Comparison of ENCODE assay signal across 33 mouse cellular contexts in genomic region chr14:55845506-55846294, GRCm38 (mm10). TPM values are rescaled to one million over a fixed set of nuclear protein-coding genes. Genes with fewer than 3 reads are reported as not detected.
DNase-seq lines count a peak whose midpoint lies in the region; ATAC-seq and TF ChIP-seq lines count a peak whose summit lies in the region.
"Had no signal": no experiment of that assay in that cellular context is flagged by ENCODE, and none has a peak within 500 bp of the region (broad histone marks: within the 10 kb centered on the region; RNA-seq: fewer than 3 reads in every experiment).

No protein-coding gene starts in this region.

- H3K9ac ChIP-seq in heart, embryonic 11.5 days (ENCODE audit: low read depth, low read length), result no peak overlapping the region
- no peak overlapping the region for H3K9ac ChIP-seq in kidney, embryonic 16.5 days (replicated peaks; ENCODE audit: low read length)
- no peak overlapping the region for H3K9ac ChIP-seq in liver, embryonic 16.5 days (ENCODE audit: low read depth, low read length)
- no peak overlapping the region for H3K9ac ChIP-seq in midbrain, postnatal 0 days (replicated peaks; ENCODE audit: low read length, poor library complexity, severe bottlenecking)
- H3K9ac ChIP-seq: embryonic facial prominence, embryonic 12.5 days; heart, embryonic 12.5 days; hindbrain, embryonic 14.5 days; midbrain, embryonic 13.5 days; neural tube, embryonic 15.5 days had no signal

- no peak for DNase-seq in heart, embryonic 10.5 days (ENCODE audit: low spot score)
- no peak for DNase-seq in kidney, postnatal 10 days
- peak; percentile 70 for DNase-seq in kidney, postnatal 14 days
- DNase-seq in midbrain, postnatal 0 days (ENCODE audit: low spot score), result no peak
- DNase-seq: adrenal gland, adult 8-10 months; cerebellum, adult 8-10 months; cerebellum, postnatal 36 days; embryo, embryonic 11 days; gastrocnemius, postnatal 14 days; heart, postnatal 10 days; lung, adult 2 months; lung, postnatal 10 days; retina, postnatal 1 day; right cerebral cortex, postnatal 25 days; spleen, adult 18-20 months; thymus, adult 2 months; thymus, postnatal 36 days had no signal

- no peaks in the 10 kb centered on the region for H3K27me3 ChIP-seq in heart, embryonic 10.5 days (ENCODE audit: insufficient read depth, poor library complexity, severe bottlenecking)
- no peaks in the 10 kb centered on the region for H3K27me3 ChIP-seq in heart, embryonic 11.5 days (ENCODE audit: control insufficient read depth, insufficient read depth, low read length)
- no peaks in the 10 kb centered on the region for H3K27me3 ChIP-seq in kidney, embryonic 16.5 days (ENCODE audit: insufficient read depth, low read length)
- no peaks in the 10 kb centered on the region for H3K27me3 ChIP-seq in liver, embryonic 16.5 days (ENCODE audit: control insufficient read depth, insufficient read depth, low read depth, low read length)
- H3K27me3 ChIP-seq in midbrain, postnatal 0 days (ENCODE audit: insufficient read depth, low read length), result no peaks in the 10 kb centered on the region
- H3K27me3 ChIP-seq: CH12.LX; embryonic facial prominence, embryonic 12.5 days; heart, embryonic 12.5 days; midbrain, embryonic 13.5 days; neural tube, embryonic 15.5 days had no signal

- TF ChIP-seq CTCF in midbrain, postnatal 0 days (IDR thresholded peaks at IDR 0.05), result no peak

- H3K27ac ChIP-seq in heart, embryonic 10.5 days, result peak overlapping the region; percentile 16; the same call in 1 of the 2 replicates
- no peak overlapping the region for H3K27ac ChIP-seq in heart, embryonic 11.5 days (ENCODE audit: low read depth, low read length)
- H3K27ac ChIP-seq in kidney, embryonic 16.5 days (ENCODE audit: low read length), result peak overlapping the region; percentile 61
- 0 out of 2 replicates have a peak overlapping the region, but pooled peaks have one; percentile 26 for H3K27ac ChIP-seq in liver, embryonic 16.5 days (ENCODE audit: low read length)
- no peak overlapping the region for H3K27ac ChIP-seq in midbrain, postnatal 0 days (ENCODE audit: low read depth, low read length)
- H3K27ac ChIP-seq: embryonic facial prominence, embryonic 12.5 days; hindbrain, embryonic 14.5 days; macrophage; midbrain, embryonic 13.5 days; neural tube, embryonic 15.5 days had no signal

- WGBS in heart, embryonic 10.5 days, result 58% methylated on average over 9 of the region's 9 CpGs
- WGBS in heart, embryonic 11.5 days (ENCODE audit: insufficient replicate concordance), result 56% methylated on average over 9 of the region's 9 CpGs
- WGBS in kidney, embryonic 16.5 days, result 63% methylated on average over 9 of the region's 9 CpGs
- 64% methylated on average over 9 of the region's 9 CpGs for WGBS in liver, embryonic 16.5 days (ENCODE audit: insufficient replicate concordance)
- 79% methylated on average over 9 of the region's 9 CpGs for WGBS in midbrain, postnatal 0 days

- no peaks in the 10 kb centered on the region for H3K9me3 ChIP-seq in heart, embryonic 10.5 days
- no peaks in the 10 kb centered on the region for H3K9me3 ChIP-seq in heart, embryonic 11.5 days (replicated peaks; ENCODE audit: control insufficient read depth, low read length)
- H3K9me3 ChIP-seq in kidney, embryonic 16.5 days (ENCODE audit: low read length), result no peaks in the 10 kb centered on the region
- H3K9me3 ChIP-seq in liver, embryonic 16.5 days (replicated peaks; ENCODE audit: control insufficient read depth, low read length), result no peaks in the 10 kb centered on the region
- no peaks in the 10 kb centered on the region for H3K9me3 ChIP-seq in midbrain, postnatal 0 days (ENCODE audit: low read length)
- H3K9me3 ChIP-seq: embryonic facial prominence, embryonic 12.5 days; heart, embryonic 12.5 days; midbrain, embryonic 13.5 days; neural tube, embryonic 15.5 days had no signal

- no peak overlapping the region for H3K4me3 ChIP-seq in heart, embryonic 10.5 days
- no peak overlapping the region for H3K4me3 ChIP-seq in heart, embryonic 11.5 days (ENCODE audit: low read depth, low read length)
- no peak overlapping the region for H3K4me3 ChIP-seq in kidney, embryonic 16.5 days (ENCODE audit: low read length)
- H3K4me3 ChIP-seq in liver, embryonic 16.5 days (ENCODE audit: low read depth, low read length), result no peak overlapping the region
- H3K4me3 ChIP-seq in midbrain, postnatal 0 days (ENCODE audit: low read depth, low read length), result no peak overlapping the region
- H3K4me3 ChIP-seq: embryonic facial prominence, embryonic 12.5 days; heart, embryonic 12.5 days; midbrain, embryonic 13.5 days; neural tube, embryonic 15.5 days had no signal

- H3K4me2 ChIP-seq in heart, embryonic 11.5 days, result no peak overlapping the region
- no peak overlapping the region for H3K4me2 ChIP-seq in kidney, embryonic 16.5 days (replicated peaks; ENCODE audit: low read depth, low read length)
- H3K4me2 ChIP-seq in liver, embryonic 16.5 days (ENCODE audit: low read depth, low read length), result no peak overlapping the region
- H3K4me2 ChIP-seq in midbrain, postnatal 0 days (ENCODE audit: low read depth, low read length, poor library complexity, severe bottlenecking), result no peak overlapping the region
- H3K4me2 ChIP-seq: embryonic facial prominence, embryonic 12.5 days; heart, embryonic 12.5 days; hindbrain, embryonic 14.5 days; midbrain, embryonic 13.5 days; neural tube, embryonic 15.5 days had no signal

- no peaks in the 10 kb centered on the region for H3K36me3 ChIP-seq in heart, embryonic 10.5 days
- H3K36me3 ChIP-seq in heart, embryonic 11.5 days (ENCODE audit: control insufficient read depth, insufficient read depth, low read length), result no peaks in the 10 kb centered on the region
- H3K36me3 ChIP-seq in kidney, embryonic 16.5 days (ENCODE audit: insufficient read depth, low read length), result no peaks in the 10 kb centered on the region
- no peaks in the 10 kb centered on the region for H3K36me3 ChIP-seq in liver, embryonic 16.5 days (ENCODE audit: control insufficient read depth, insufficient read depth)
- H3K36me3 ChIP-seq in midbrain, postnatal 0 days (ENCODE audit: insufficient read depth, low read length), result no peaks in the 10 kb centered on the region
- H3K36me3 ChIP-seq: embryonic facial prominence, embryonic 12.5 days; heart, embryonic 12.5 days; midbrain, embryonic 13.5 days; neural tube, embryonic 15.5 days had no signal

- ATAC-seq in heart, embryonic 11.5 days (replicated peaks; ENCODE audit: insufficient number of reproducible peaks, low FRiP score, low TSS enrichment), result no peak
- ATAC-seq in kidney, embryonic 16.5 days (ENCODE audit: low FRiP score, low TSS enrichment), result peak; percentile 80
- peak; percentile 78 for ATAC-seq in liver, embryonic 16.5 days (ENCODE audit: low read depth)
- ATAC-seq in monocyte, adult 5-6 weeks (replicated peaks; ENCODE audit: insufficient number of reproducible peaks, low FRiP score, low TSS enrichment, poor library complexity, severe bottlenecking), result no peak
- no peak for ATAC-seq in midbrain, postnatal 0 days (ENCODE audit: low FRiP score)
- ATAC-seq: activated CD4-positive, CD25-positive, alpha-beta regulatory T cell, adult 4 months; forebrain, embryonic 14.5 days; intestine, postnatal 0 days; midbrain, embryonic 13.5 days had no signal

- peaks cover 16% of the 10 kb centered on the region for H3K4me1 ChIP-seq in heart, embryonic 10.5 days
- H3K4me1 ChIP-seq in heart, embryonic 11.5 days (ENCODE audit: control insufficient read depth, insufficient read depth, low read length), result no peaks in the 10 kb centered on the region
- H3K4me1 ChIP-seq in kidney, embryonic 16.5 days (ENCODE audit: insufficient read depth, low read length), result no peaks in the 10 kb centered on the region
- no peaks in the 10 kb centered on the region for H3K4me1 ChIP-seq in liver, embryonic 16.5 days (ENCODE audit: control insufficient read depth, low read depth, low read length)
- no peaks in the 10 kb centered on the region for H3K4me1 ChIP-seq in midbrain, postnatal 0 days (ENCODE audit: insufficient read depth, low read length)
- H3K4me1 ChIP-seq: midbrain, embryonic 13.5 days; neural tube, embryonic 15.5 days had no signal

RNA-seq across cellular contexts. Expression of gene Nynrin, which starts 8.1 kb away (rescaled TPM):
- 27.1 and 32.7 TPM in 2 replicates for polyA plus RNA-seq in heart, embryonic 10.5 days (2016; fragmentation: Nextera tagmentation; extraction: Ambion mirVana)
- polyA plus RNA-seq in heart, embryonic 11.5 days (2014; fragmentation: Nextera tagmentation; extraction: Ambion mirVana), result 12.5 and 20.3 TPM in 2 replicates
- polyA plus RNA-seq in kidney, embryonic 16.5 days (2015; fragmentation: Nextera tagmentation; extraction: Ambion mirVana), result 22.5 and 25.1 TPM in 2 replicates
- 2.7 and 2.9 TPM in 2 replicates for polyA plus RNA-seq in liver, embryonic 16.5 days (2015; fragmentation: Nextera tagmentation; extraction: Ambion mirVana)
- total RNA-seq in monocyte, adult 5-6 weeks (2017), result 0.10 to 0.75 TPM (median 0.49 TPM) in 3 replicates
- total RNA-seq in midbrain, postnatal 0 days (2014; rRNA removed), result 36.4 and 42.0 TPM in 2 replicates
- 6.8 and 7.2 TPM in 2 replicates for polyA plus RNA-seq in midbrain, postnatal 0 days (2015; fragmentation: Nextera tagmentation; extraction: Ambion mirVana)

RNA-seq across cellular contexts. Expression of gene Nfatc4, which starts 22.8 kb away (rescaled TPM):
- 15.4 and 35.8 TPM in 2 replicates for polyA plus RNA-seq in heart, embryonic 10.5 days (2016; fragmentation: Nextera tagmentation; extraction: Ambion mirVana)
- polyA plus RNA-seq in heart, embryonic 11.5 days (2014; fragmentation: Nextera tagmentation; extraction: Ambion mirVana), result 15.5 and 16.9 TPM in 2 replicates
- polyA plus RNA-seq in kidney, embryonic 16.5 days (2015; fragmentation: Nextera tagmentation; extraction: Ambion mirVana), result 38.2 and 38.7 TPM in 2 replicates
- polyA plus RNA-seq in liver, embryonic 16.5 days (2015; fragmentation: Nextera tagmentation; extraction: Ambion mirVana), result 0.71 TPM in 2 replicates
- total RNA-seq in monocyte, adult 5-6 weeks (2017), result not detected in 3 replicates
- 9.6 and 12.9 TPM in 2 replicates for total RNA-seq in midbrain, postnatal 0 days (2014; rRNA removed)
- polyA plus RNA-seq in midbrain, postnatal 0 days (2015; fragmentation: Nextera tagmentation; extraction: Ambion mirVana), result 4.2 and 5.2 TPM in 2 replicates
- total RNA-seq: CH12.LX; granulocyte monocyte progenitor cell, adult 5-6 weeks; megakaryocyte-erythroid progenitor cell, adult 5-6 weeks had no signal
- polyA plus RNA-seq: activated CD4-positive, CD25-positive, alpha-beta regulatory T cell, adult 4 months; macrophage had no signal

RNA-seq across cellular contexts. Expression of gene Cbln3, which starts 38.5 kb away (rescaled TPM):
- 0.12 and 0.30 TPM in 2 replicates for polyA plus RNA-seq in heart, embryonic 10.5 days (2016; fragmentation: Nextera tagmentation; extraction: Ambion mirVana)
- polyA plus RNA-seq in heart, embryonic 11.5 days (2014; fragmentation: Nextera tagmentation; extraction: Ambion mirVana), result 0.30 and 0.42 TPM in 2 replicates
- 0.42 and 0.74 TPM in 2 replicates for polyA plus RNA-seq in kidney, embryonic 16.5 days (2015; fragmentation: Nextera tagmentation; extraction: Ambion mirVana)
- 0.26 TPM in 2 replicates for polyA plus RNA-seq in liver, embryonic 16.5 days (2015; fragmentation: Nextera tagmentation; extraction: Ambion mirVana)
- total RNA-seq in monocyte, adult 5-6 weeks (2017), result 0.38 TPM in 1 of 3 replicates, not detected in the others
- total RNA-seq in midbrain, postnatal 0 days (2014; rRNA removed), result 0.66 and 1.8 TPM in 2 replicates
- polyA plus RNA-seq in midbrain, postnatal 0 days (2015; fragmentation: Nextera tagmentation; extraction: Ambion mirVana), result 0.43 and 0.54 TPM in 2 replicates
- total RNA-seq: granulocyte monocyte progenitor cell, adult 5-6 weeks; megakaryocyte-erythroid progenitor cell, adult 5-6 weeks had no signal
- polyA plus RNA-seq: macrophage had no signal

RNA-seq across cellular contexts. Expression of gene Khnyn, which starts 39.0 kb away (rescaled TPM):
- 18.2 and 23.2 TPM in 2 replicates for polyA plus RNA-seq in heart, embryonic 10.5 days (2016; fragmentation: Nextera tagmentation; extraction: Ambion mirVana)
- polyA plus RNA-seq in heart, embryonic 11.5 days (2014; fragmentation: Nextera tagmentation; extraction: Ambion mirVana), result 6.0 and 8.9 TPM in 2 replicates
- 18.7 and 19.3 TPM in 2 replicates for polyA plus RNA-seq in kidney, embryonic 16.5 days (2015; fragmentation: Nextera tagmentation; extraction: Ambion mirVana)
- 10.9 and 12.8 TPM in 2 replicates for polyA plus RNA-seq in liver, embryonic 16.5 days (2015; fragmentation: Nextera tagmentation; extraction: Ambion mirVana)
- total RNA-seq in monocyte, adult 5-6 weeks (2017), result 72.1 to 108 TPM (median 80.9 TPM) in 3 replicates
- total RNA-seq in midbrain, postnatal 0 days (2014; rRNA removed), result 14.2 and 19.9 TPM in 2 replicates
- polyA plus RNA-seq in midbrain, postnatal 0 days (2015; fragmentation: Nextera tagmentation; extraction: Ambion mirVana), result 6.3 and 6.5 TPM in 2 replicates

RNA-seq across cellular contexts. Expression of gene Sdr39u1, which starts 54.4 kb away (rescaled TPM):
- polyA plus RNA-seq in heart, embryonic 10.5 days (2016; fragmentation: Nextera tagmentation; extraction: Ambion mirVana), result 42.4 and 50.3 TPM in 2 replicates
- polyA plus RNA-seq in heart, embryonic 11.5 days (2014; fragmentation: Nextera tagmentation; extraction: Ambion mirVana), result 36.9 and 42.2 TPM in 2 replicates
- 71.1 and 75.8 TPM in 2 replicates for polyA plus RNA-seq in kidney, embryonic 16.5 days (2015; fragmentation: Nextera tagmentation; extraction: Ambion mirVana)
- 11.9 and 14.6 TPM in 2 replicates for polyA plus RNA-seq in liver, embryonic 16.5 days (2015; fragmentation: Nextera tagmentation; extraction: Ambion mirVana)
- total RNA-seq in monocyte, adult 5-6 weeks (2017), result 3.1 to 12.3 TPM (median 6.2 TPM) in 3 replicates
- 143 and 146 TPM in 2 replicates for total RNA-seq in midbrain, postnatal 0 days (2014; rRNA removed)
- 131 and 162 TPM in 2 replicates for polyA plus RNA-seq in midbrain, postnatal 0 days (2015; fragmentation: Nextera tagmentation; extraction: Ambion mirVana)

Comparison
In these comparisons a context has a peak if more than half of its experiments do, and no peak if none do; other contexts are left out.
1. H3K27ac ChIP-seq: peak in heart, embryonic 10.5 days (single experiment), kidney, embryonic 16.5 days (single experiment) and liver, embryonic 16.5 days (single experiment); none in heart, embryonic 11.5 days (single experiment) and midbrain, postnatal 0 days (single experiment).
2. ATAC-seq: peak in kidney, embryonic 16.5 days (single experiment) and liver, embryonic 16.5 days (single experiment); none in heart, embryonic 11.5 days (single experiment), monocyte, adult 5-6 weeks (single experiment) and midbrain, postnatal 0 days (single experiment).